Mouse (Mus musculus) limb, embryonic 12.5 days (tissue): ENCODE measurements around the gene H6pd. TPM values are rescaled to one million over a fixed set of nuclear protein-coding genes. Genes with fewer than 3 reads are reported as not detected.

Source experiments
- ATAC-seq: fragments of 200-750 bp; cut with Nextera tagmentation; 2 replicates; pipeline ENCODE4 v1.8.0; 2017; ENCODE audit warnings: low read depth, moderate TSS enrichment; ENCODE audit not compliant: insufficient number of reproducible peaks, insufficient read depth, low FRiP score, low TSS enrichment
- H3K27ac ChIP-seq: fragments of 300-500 bp; sonication (generic); 2 replicates; pipeline ENCODE4 v1.5.1; 2016; ENCODE audit warnings: mild to moderate bottlenecking, moderate library complexity
- H3K27me3 ChIP-seq: fragments of 300-500 bp; sonication (generic); 2 replicates; pipeline ENCODE4 v1.6.1; 2016; ENCODE audit warnings: mild to moderate bottlenecking, moderate library complexity
- H3K36me3 ChIP-seq: fragments of 300-500 bp; sonication (generic); 2 replicates; pipeline ENCODE4 v1.6.1; 2016; ENCODE audit warnings: mild to moderate bottlenecking, moderate library complexity
- H3K4me1 ChIP-seq: fragments of 300-500 bp; sonication (generic); replicated peaks from 2 replicates; pipeline ENCODE4 v1.6.1; 2016
- H3K4me2 ChIP-seq: fragments of 300-500 bp; sonication (generic); 2 replicates; pipeline ENCODE4 v1.6.1; 2016; ENCODE audit warnings: mild to moderate bottlenecking, moderate library complexity
- H3K4me3 ChIP-seq: fragments of 300-500 bp; sonication (generic); replicated peaks from 2 replicates; pipeline ENCODE4 v1.5.1; 2016; ENCODE audit warnings: mild to moderate bottlenecking
- H3K9ac ChIP-seq: fragments of 300-500 bp; sonication (generic); replicated peaks from 2 replicates; pipeline ENCODE4 v1.6.1; 2016; ENCODE audit warnings: mild to moderate bottlenecking, moderate library complexity
- H3K9me3 ChIP-seq: fragments of 300-500 bp; sonication (generic); 2 replicates; pipeline ENCODE4 v1.6.1; 2016; ENCODE audit warnings: mild to moderate bottlenecking, moderate library complexity
- WGBS: fragments of 180-500 bp; shearing (Covaris S2); methylation state at CpG from one replicate; pipeline ENCODE4 v1.1.7; 2016; 5-methylcytosine and 5-hydroxymethylcytosine counted together
- polyA plus RNA-seq: library from polyadenylated mRNA; unstranded; fragments of >200 nt; fragmentation: Nextera tagmentation; extraction: Ambion mirVana; gene quantifications from 2 replicates; pipeline ENCODE4 v1.2.1, GENCODE M21; 2016

The H6pd gene
- polyA plus RNA-seq, 1 experiment from 2014 or later, result 7.0 TPM

DNA sequence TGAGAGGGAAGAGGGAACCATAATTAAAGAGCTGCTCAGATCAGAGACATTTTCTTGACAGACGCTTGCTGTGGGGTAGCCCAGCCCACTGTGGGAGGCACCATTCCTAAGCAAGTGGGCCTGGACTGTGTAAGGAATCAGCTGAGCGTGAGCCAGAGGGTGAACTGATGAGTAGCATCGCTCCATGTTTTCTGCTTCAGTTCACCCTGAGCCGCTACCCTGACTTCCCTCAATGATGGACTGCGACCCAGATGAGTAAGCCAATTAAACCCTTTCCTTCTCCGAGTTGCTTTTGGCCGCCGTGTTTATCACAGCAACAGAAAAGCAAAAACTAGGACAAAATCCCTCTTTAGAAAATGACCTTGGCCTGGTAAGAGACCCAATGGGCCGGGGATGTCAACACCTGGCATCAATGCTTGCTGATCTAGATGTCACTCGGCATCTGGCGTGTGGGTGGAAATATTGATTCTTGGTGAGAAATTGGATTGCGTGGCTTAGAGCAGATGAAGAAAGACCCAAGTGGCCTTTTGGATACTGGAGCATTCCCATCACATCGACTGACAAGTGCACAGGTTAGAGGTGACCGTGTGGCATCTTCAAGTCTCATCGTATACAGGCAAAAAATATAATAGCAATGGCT, 11.0 kb upstream of the H6pd start:
- no peak overlapping the region for H3K4me2 ChIP-seq
- WGBS, result 88% methylated on average over 15 of the region's 15 CpGs

DNA sequence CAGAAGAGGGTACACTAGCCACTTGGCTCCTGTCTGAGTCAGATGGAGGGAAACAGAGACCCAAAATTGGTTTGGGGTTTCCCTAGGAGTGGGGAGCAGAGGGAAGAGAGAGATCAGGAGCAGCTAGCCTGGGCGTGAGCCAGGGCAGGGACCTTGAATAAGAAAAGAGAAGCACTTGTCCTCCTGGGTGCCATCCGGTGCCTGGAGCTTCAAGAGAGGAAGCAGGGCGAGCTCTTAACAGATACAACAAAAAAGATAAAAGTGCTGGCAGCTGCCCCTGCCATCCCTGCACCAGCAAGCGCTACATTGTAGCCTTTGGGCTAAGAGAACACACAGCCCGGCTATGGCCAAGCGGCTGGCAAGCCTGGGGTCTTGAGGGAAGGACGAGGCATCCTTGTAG, 6.6 kb upstream of the H6pd start:
- Histone ChIP-seq H3K9ac (no peak overlapping the region), H3K4me2 (no peak overlapping the region), H3K4me3 (no peak overlapping the region), H3K27ac (no peak overlapping the region), H3K4me1 (no peaks in the 10 kb centered on the region; the same call in 1 of the 2 replicates), H3K36me3 (no peaks in the 10 kb centered on the region), H3K9me3 (no peaks in the 10 kb centered on the region), H3K27me3 (no peaks in the 10 kb centered on the region)
- no peak for ATAC-seq
- WGBS, result 67% methylated on average over 7 of the region's 7 CpGs

More for the DNA sequence above, 11.0 kb upstream of the H6pd start:
- no peaks in the 10 kb centered on the region for H3K4me1 ChIP-seq
- H3K36me3 ChIP-seq, result no peaks in the 10 kb centered on the region
- H3K9me3 ChIP-seq, result no peaks in the 10 kb centered on the region
- no peak for ATAC-seq
- H3K27me3 ChIP-seq, result peaks cover 5% of the 10 kb centered on the region; the same call in 1 of the 2 replicates
- no peak overlapping the region for H3K9ac ChIP-seq
- H3K27ac ChIP-seq, result no peak overlapping the region
- no peak overlapping the region for H3K4me3 ChIP-seq

DNA sequence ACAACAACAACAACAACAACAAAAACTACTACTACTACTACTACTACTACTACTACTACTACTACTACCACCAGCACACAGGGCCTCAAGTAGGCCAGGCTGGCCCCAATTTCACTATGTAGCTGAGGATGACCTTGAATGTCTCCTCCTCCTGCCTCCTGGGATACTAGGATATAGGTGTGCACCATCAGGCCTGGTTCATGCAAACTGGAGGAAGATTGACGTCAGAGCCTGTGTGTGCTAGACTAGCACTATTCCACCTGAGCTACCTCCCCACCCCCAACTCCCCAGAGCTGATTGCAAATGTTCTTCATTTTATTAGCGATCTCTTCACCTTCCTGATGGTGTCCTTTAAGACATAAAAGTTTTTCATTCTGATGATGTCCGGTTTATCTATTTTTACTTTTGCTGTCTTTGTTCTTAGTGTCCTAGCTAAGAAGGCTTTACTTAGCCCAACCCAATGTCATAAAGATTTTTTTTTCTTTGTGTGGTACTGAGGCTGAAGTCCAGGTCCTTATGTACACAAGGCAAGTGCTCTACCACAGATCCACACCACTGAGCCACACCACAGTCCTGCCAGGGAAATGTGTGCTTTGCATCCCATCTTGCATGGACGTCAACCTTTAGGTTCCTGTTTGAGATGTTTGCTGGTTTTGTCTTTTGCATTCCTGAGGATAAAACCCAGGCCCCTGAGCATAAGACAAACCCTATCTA, 5.7 kb upstream of the H6pd start:
- Histone ChIP-seq H3K27me3 (no peaks in the 10 kb centered on the region), H3K4me2 (no peak overlapping the region), H3K4me1 (no peaks in the 10 kb centered on the region; the same call in 1 of the 2 replicates), H3K27ac (no peak overlapping the region), H3K9ac (no peak overlapping the region), H3K4me3 (no peak overlapping the region), H3K9me3 (no peaks in the 10 kb centered on the region), H3K36me3 (no peaks in the 10 kb centered on the region)
- ATAC-seq, result no peak
- WGBS, result 79% methylated on average over 4 of the region's 4 CpGs

DNA sequence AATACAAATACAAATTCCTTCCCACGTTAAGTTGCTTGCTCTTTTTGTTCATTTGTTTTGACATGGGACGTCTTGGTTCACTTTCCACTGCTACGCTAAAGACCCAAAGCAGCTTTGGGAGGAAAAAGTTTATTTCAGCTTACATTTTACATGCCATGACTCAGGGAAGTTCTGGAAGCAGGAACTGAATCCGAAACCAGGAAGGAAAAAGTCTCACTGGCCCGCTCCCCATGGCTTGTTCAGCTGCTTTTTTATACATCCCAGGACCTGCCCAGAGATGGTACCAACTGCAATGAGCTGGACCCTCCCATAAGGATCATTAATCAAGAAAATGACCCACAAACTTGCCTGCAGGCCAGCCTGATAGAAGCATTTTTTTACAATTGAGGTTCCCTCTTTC, 5.0 kb upstream of the H6pd start:
- H3K4me3 ChIP-seq, result no peak overlapping the region
- WGBS, result 88% methylated on average over 5 of the region's 5 CpGs
- no peak overlapping the region for H3K9ac ChIP-seq
- ATAC-seq, result no peak
- H3K9me3 ChIP-seq, result no peaks in the 10 kb centered on the region
- H3K4me2 ChIP-seq, result no peak overlapping the region
- H3K27ac ChIP-seq, result no peak overlapping the region
- no peaks in the 10 kb centered on the region; the same call in 1 of the 2 replicates for H3K4me1 ChIP-seq
- no peaks in the 10 kb centered on the region for H3K27me3 ChIP-seq
- no peaks in the 10 kb centered on the region for H3K36me3 ChIP-seq

GRCm38 (mm10) chr4:150013186-150013690, 4.4 kb upstream of the H6pd start:
- no peaks in the 10 kb centered on the region for H3K27me3 ChIP-seq
- 88% methylated on average over 8 of the region's 8 CpGs for WGBS
- no peaks in the 10 kb centered on the region for H3K9me3 ChIP-seq
- no peak overlapping the region for H3K4me2 ChIP-seq
- no peaks in the 10 kb centered on the region; the same call in 1 of the 2 replicates for H3K4me1 ChIP-seq
- H3K27ac ChIP-seq, result no peak overlapping the region
- H3K9ac ChIP-seq, result no peak overlapping the region
- ATAC-seq, result no peak
- H3K4me3 ChIP-seq, result no peak overlapping the region
- no peaks in the 10 kb centered on the region for H3K36me3 ChIP-seq

DNA sequence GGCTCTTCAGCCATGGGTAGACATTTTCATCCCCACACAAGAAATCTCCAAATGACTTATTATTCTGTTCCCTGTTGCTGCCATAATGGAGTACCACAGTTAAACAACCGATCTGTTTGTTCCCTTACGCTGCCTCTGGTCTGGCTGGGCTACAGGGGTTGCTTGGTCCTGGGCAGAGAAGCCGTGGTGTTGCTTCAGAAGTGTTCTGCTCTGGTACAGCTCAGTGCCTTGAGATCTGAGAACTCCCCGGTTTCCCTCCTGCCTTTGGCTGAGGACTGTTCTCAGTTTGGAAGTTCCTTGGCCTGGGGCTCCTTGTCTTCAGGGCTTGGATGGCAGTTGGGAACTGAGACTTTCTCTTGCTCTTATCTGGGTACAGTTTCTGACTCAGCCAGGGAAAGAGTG, 3.5 kb upstream of the H6pd start:
- Histone ChIP-seq H3K4me3 (no peak overlapping the region), H3K36me3 (no peaks in the 10 kb centered on the region), H3K4me1 (peaks cover 7% of the 10 kb centered on the region; the same call in 1 of the 2 replicates), H3K27ac (peak overlapping the region; percentile 59; the same call in 1 of the 2 replicates), H3K9me3 (no peaks in the 10 kb centered on the region), H3K27me3 (no peaks in the 10 kb centered on the region), H3K9ac (no peak overlapping the region), H3K4me2 (no peak overlapping the region)
- no peak for ATAC-seq
- 72% methylated on average over 4 of the region's 4 CpGs for WGBS

GRCm38 (mm10) chr4:150011564-150012321, 2.9 kb upstream of the H6pd start:
- Histone ChIP-seq H3K27me3 (no peaks in the 10 kb centered on the region), H3K27ac (peak overlapping the region; percentile 59; the same call in 1 of the 2 replicates), H3K36me3 (no peaks in the 10 kb centered on the region), H3K4me2 (no peak overlapping the region), H3K4me1 (peaks cover 11% of the 10 kb centered on the region), H3K9me3 (no peaks in the 10 kb centered on the region), H3K9ac (no peak overlapping the region), H3K4me3 (no peak overlapping the region)
- ATAC-seq, result no peak
- WGBS, result 50% methylated on average over 10 of the region's 10 CpGs

DNA sequence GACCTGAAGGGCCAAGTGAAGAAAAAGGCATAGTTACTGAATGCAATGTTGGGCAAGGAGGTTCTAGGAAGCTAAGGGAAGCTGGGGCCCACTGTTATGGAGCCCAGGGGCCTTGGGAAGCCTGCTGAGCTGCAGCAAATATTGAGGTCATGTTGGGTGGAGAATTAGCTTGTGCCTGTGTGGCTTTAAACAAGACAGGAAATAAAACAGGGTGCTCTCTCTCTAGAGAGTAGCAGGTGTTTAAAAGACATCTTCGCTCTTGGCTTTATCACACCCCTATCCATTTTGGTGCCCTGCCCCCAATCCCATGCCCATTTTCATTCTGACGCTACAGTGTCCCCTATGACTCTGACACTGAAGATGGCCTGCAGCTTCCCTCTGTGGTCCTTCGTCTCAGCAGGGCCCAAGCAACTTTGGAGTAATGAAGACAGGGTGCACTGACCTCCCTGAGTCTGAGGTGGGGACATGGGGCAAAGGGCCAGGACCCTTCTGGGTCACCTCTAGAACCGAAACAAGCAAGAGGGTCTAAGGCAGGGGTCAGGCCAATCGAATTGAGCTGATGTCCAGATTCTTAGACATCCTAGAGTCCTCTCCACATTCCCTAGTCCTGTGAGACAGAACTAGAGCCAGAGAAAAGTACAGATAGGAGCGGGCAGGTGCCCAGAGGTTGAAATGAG, 1.4 kb upstream of the H6pd start:
- Histone ChIP-seq H3K27me3 (no peaks in the 10 kb centered on the region), H3K9ac (no peak overlapping the region), H3K9me3 (no peaks in the 10 kb centered on the region), H3K27ac (no peak overlapping the region), H3K36me3 (no peaks in the 10 kb centered on the region), H3K4me3 (no peak overlapping the region), H3K4me2 (no peak overlapping the region), H3K4me1 (peaks cover 16% of the 10 kb centered on the region)
- no peak for ATAC-seq
- 87% methylated on average over 6 of the region's 6 CpGs for WGBS

DNA sequence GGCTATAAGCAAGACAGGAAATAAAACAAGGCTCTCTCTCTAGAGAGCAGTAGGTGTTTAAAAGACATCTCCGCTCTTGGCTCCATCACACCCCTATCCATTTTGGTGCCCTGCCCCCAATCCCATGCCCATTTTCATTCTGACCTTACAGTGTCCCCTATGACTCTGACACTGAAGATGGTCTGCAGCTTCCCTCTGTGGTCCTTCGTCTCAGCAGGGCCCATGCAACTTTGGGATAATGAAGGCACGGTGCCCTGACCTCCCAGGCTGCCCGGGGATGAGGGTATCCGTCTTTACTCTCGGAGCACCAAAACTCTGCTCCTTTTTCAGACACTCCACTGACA, 736 bp upstream of the H6pd start:
- 82% methylated on average over 6 of the region's 6 CpGs for WGBS
- H3K27me3 ChIP-seq, result no peaks in the 10 kb centered on the region
- H3K27ac ChIP-seq, result no peak overlapping the region
- no peak overlapping the region for H3K9ac ChIP-seq
- no peaks in the 10 kb centered on the region for H3K9me3 ChIP-seq
- no peak overlapping the region for H3K4me3 ChIP-seq
- no peaks in the 10 kb centered on the region for H3K36me3 ChIP-seq
- peak overlapping the region; percentile 75 for H3K4me2 ChIP-seq
- H3K4me1 ChIP-seq, result peaks cover 16% of the 10 kb centered on the region
- 0 out of 2 replicates have a peak, but pooled peaks have one; percentile 0 for ATAC-seq

- Histone ChIP-seq H3K4me2 (peak overlapping the region; percentile 75), H3K27me3 (no peaks in the 10 kb centered on the region), H3K27ac (peak overlapping the region; percentile 97), H3K9me3 (no peaks in the 10 kb centered on the region), H3K36me3 (no peaks in the 10 kb centered on the region), H3K4me1 (peaks cover 24% of the 10 kb centered on the region), H3K9ac (peak overlapping the region; percentile 87), H3K4me3 (peak overlapping the region; percentile 74)
- WGBS, result under 1% methylated on average over 42 of the region's 42 CpGs
- ATAC-seq, result peak; percentile 73
Measured at GRCm38 (mm10) chr4:150008325-150008852, 434 bp downstream of the H6pd start.
